Mouse (Mus musculus): ENCODE data around the gene Olfr658.

Gene Olfr658

GRCm38 (mm10) chr7:104646841-104647482, at the start of gene Olfr658:
Olfr658 (minus strand) TSS chr7:104647305.
- DNase-seq (ENCODE audit: low read depth, low spot score) = peak; percentile 48

- no peak for DNase-seq (ENCODE audit: low read depth, low spot score)
Observed at GRCm38 (mm10) chr7:104686201-104686600, 39.1 kb upstream of the Olfr658 start, which contains the start of gene Olfr661. Olfr661 (plus strand) TSS chr7:104686501.

- no peak for DNase-seq (ENCODE audit: low read depth, low spot score)
Observed at GRCm38 (mm10) chr7:104666453-104666852, 19.3 kb upstream of the Olfr658 start, which contains the start of gene Olfr659. Olfr659 (plus strand) TSS chr7:104666753.

- no peak for DNase-seq (ENCODE audit: low read depth, low spot score)
Observed at GRCm38 (mm10) chr7:104624494-104624893, 22.6 kb downstream of the Olfr658 start, which contains the start of gene Olfr657. Olfr657 (plus strand) TSS chr7:104624794.

GRCm38 (mm10) chr7:104613655-104614054, 33.5 kb downstream of the Olfr658 start, which contains the start of gene Olfr656:
Olfr656 (plus strand) TSS chr7:104613955.
- DNase-seq (ENCODE audit: low read depth, low spot score) = no peak

- DNase-seq (ENCODE audit: low read depth, low spot score) = no peak
Observed at GRCm38 (mm10) chr7:104604727-104605126, 42.4 kb downstream of the Olfr658 start.

GRCm38 (mm10) chr7:104603173-104603572, 43.9 kb downstream of the Olfr658 start:
- peak; percentile 55 for DNase-seq (ENCODE audit: low read depth, low spot score)

- DNase-seq (ENCODE audit: low read depth, low spot score) = no peak
Observed at GRCm38 (mm10) chr7:104601679-104602078, 45.4 kb downstream of the Olfr658 start, which contains the start of gene Olfr655. Olfr655 (minus strand) TSS chr7:104601779.
